Mouse (Mus musculus): ENCODE results near the gene Gsn. TPM values are rescaled to one million over a fixed set of nuclear protein-coding genes. Genes with fewer than 3 reads are reported as not detected.

Gene Gsn
- total and polyA plus RNA-seq, 2 experiments from 2014 or later: 255 to 460 TPM

- no peak for TF ChIP-seq EP300 (IDR thresholded peaks at IDR 0.05; ENCODE audit: low read depth)
- TF ChIP-seq CTCF (IDR thresholded peaks at IDR 0.05; ENCODE audit: low read depth): no peak
- Histone ChIP-seq H3K4me3 (ENCODE audit: low read depth, low read length) (no peak overlapping the region), H3K27ac (ENCODE audit: low read depth) (peak overlapping the region; percentile 80; the same call in 1 of the 2 replicates), H3K4me2 (ENCODE audit: low read depth, low read length) (no peak overlapping the region), H3K36me3 (replicated peaks; ENCODE audit: control insufficient read depth, insufficient read depth, low read length) (no peaks in the 10 kb centered on the region), H3K9ac (replicated peaks; ENCODE audit: low read depth, low read length) (no peak overlapping the region), H3K9me3 (replicated peaks; ENCODE audit: control insufficient read depth, low read length) (no peaks in the 10 kb centered on the region), H3K27me3 (ENCODE audit: control insufficient read depth, insufficient read depth, low read length) (no peaks in the 10 kb centered on the region), H3K4me1 (ENCODE audit: control insufficient read depth, insufficient read depth) (peaks cover 28% of the 10 kb centered on the region)
- no peak for DNase-seq (ENCODE audit: low spot score)
- 34% methylated on average over 1 of the region's 1 CpGs for WGBS
- no peak for ATAC-seq (ENCODE audit: insufficient read depth, low read depth)
These were observed 4.1 kb downstream of the Gsn start for GRCm38 (mm10) chr2:35260291-35260690.

DNA sequence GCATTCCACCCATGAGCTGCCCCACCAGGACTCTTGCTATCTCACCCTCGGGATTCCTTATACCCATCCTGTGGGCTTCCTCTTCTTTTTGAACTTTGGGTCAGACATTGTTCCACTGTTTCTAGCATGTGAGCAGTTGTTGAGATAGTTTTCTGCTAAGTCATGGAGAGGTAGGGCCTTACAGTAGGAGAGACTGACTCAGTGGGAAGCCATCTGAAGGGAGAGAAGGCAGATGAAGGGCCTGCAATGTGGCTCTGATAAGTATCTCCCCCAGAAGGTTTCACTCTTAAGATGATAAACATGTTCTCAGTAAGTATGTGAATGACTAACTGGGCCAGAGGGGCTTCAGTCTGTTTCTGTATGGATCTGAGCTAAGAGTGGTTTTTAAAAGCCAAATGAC is 7.9 kb downstream of the Gsn start:
- DNase-seq (ENCODE audit: low spot score) (no peak), ATAC-seq (ENCODE audit: insufficient read depth, low read depth) (no peak)
- WGBS: 63% methylated on average over 1 of the region's 1 CpGs
- H3K9me3 ChIP-seq (replicated peaks; ENCODE audit: control insufficient read depth, low read length): no peaks in the 10 kb centered on the region
- H3K4me1 ChIP-seq (ENCODE audit: control insufficient read depth, insufficient read depth): peaks cover 49% of the 10 kb centered on the region
- no peak overlapping the region for H3K4me3 ChIP-seq (ENCODE audit: low read depth, low read length)
- no peak overlapping the region for H3K27ac ChIP-seq (ENCODE audit: low read depth)
- no peak overlapping the region for H3K9ac ChIP-seq (replicated peaks; ENCODE audit: low read depth, low read length)
- no peaks in the 10 kb centered on the region for H3K27me3 ChIP-seq (ENCODE audit: control insufficient read depth, insufficient read depth, low read length)
- no peak for TF ChIP-seq EP300 (IDR thresholded peaks at IDR 0.05; ENCODE audit: low read depth)
- no peak for TF ChIP-seq CTCF (IDR thresholded peaks at IDR 0.05; ENCODE audit: low read depth)
- H3K4me2 ChIP-seq (ENCODE audit: low read depth, low read length): no peak overlapping the region
- no peaks in the 10 kb centered on the region for H3K36me3 ChIP-seq (replicated peaks; ENCODE audit: control insufficient read depth, insufficient read depth, low read length)

DNA sequence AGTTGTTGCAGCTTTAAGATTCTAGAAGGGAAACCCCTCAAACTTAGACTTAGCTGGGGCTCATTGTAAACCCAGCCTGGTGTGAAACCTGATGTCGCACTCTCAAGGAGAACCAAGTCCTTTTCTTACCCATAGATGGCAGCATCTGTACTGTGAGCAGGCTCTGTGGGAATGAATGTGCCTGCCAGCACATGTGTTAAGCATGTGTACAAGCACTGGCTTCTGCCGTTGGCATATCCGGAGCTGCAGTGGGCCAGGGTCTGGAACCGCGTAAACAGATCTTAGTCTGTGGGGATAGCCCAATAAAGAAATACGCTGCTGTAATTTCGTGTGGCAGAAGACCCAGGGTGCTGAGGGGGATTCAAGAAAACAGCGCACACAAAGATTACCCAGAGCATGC is 9.1 kb downstream of the Gsn start:
- peak overlapping the region; percentile 52 for H3K27ac ChIP-seq (ENCODE audit: low read depth)
- ATAC-seq (ENCODE audit: insufficient read depth, low read depth) (peak; percentile 66), DNase-seq (ENCODE audit: low spot score) (peak; percentile 87)
- no peaks in the 10 kb centered on the region for H3K27me3 ChIP-seq (ENCODE audit: control insufficient read depth, insufficient read depth, low read length)
- H3K4me2 ChIP-seq (ENCODE audit: low read depth, low read length): peak overlapping the region; percentile 34; the same call in 1 of the 2 replicates
- H3K9me3 ChIP-seq (replicated peaks; ENCODE audit: control insufficient read depth, low read length): no peaks in the 10 kb centered on the region
- no peak overlapping the region for H3K9ac ChIP-seq (replicated peaks; ENCODE audit: low read depth, low read length)
- H3K4me3 ChIP-seq (ENCODE audit: low read depth, low read length): 0 out of 2 replicates have a peak overlapping the region, but pooled peaks have one; percentile 8
- WGBS: 31% methylated on average over 8 of the region's 8 CpGs
- H3K36me3 ChIP-seq (replicated peaks; ENCODE audit: control insufficient read depth, insufficient read depth, low read length): no peaks in the 10 kb centered on the region
- peak; percentile 84 for TF ChIP-seq CTCF (IDR thresholded peaks at IDR 0.05; ENCODE audit: low read depth)
- 0 out of 2 replicates have a peak, but pooled peaks have one; percentile 38 for TF ChIP-seq EP300 (IDR thresholded peaks at IDR 0.05; ENCODE audit: low read depth)
- H3K4me1 ChIP-seq (ENCODE audit: control insufficient read depth, insufficient read depth): peaks cover 49% of the 10 kb centered on the region

DNA sequence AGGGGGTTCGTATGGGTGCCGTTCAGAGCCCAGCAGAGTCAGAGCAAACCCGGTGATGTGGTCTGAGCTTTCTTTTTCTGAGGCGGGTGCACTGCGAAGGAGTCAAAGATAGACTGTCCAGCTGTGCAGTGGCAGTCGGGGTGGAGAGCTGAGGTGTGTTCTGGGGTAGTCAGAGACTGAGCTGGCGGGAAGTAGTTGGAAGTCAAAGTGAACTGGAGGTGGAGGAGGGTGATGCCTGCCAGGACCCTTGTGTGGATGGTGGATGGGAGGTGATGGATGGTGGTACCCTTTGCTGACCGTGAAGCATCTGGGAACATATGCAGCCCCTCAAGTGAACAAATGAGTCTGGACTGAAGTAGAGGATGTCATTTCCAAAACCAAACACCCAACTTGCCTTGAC is 9.6 kb downstream of the Gsn start:
- ATAC-seq (ENCODE audit: insufficient read depth, low read depth) (no peak), DNase-seq (ENCODE audit: low spot score) (no peak)
- no peak overlapping the region for H3K9ac ChIP-seq (replicated peaks; ENCODE audit: low read depth, low read length)
- H3K4me2 ChIP-seq (ENCODE audit: low read depth, low read length): peak overlapping the region; percentile 34; the same call in 1 of the 2 replicates
- no peaks in the 10 kb centered on the region for H3K27me3 ChIP-seq (ENCODE audit: control insufficient read depth, insufficient read depth, low read length)
- no peaks in the 10 kb centered on the region for H3K36me3 ChIP-seq (replicated peaks; ENCODE audit: control insufficient read depth, insufficient read depth, low read length)
- H3K27ac ChIP-seq (ENCODE audit: low read depth): peak overlapping the region; percentile 52
- no peak for TF ChIP-seq EP300 (IDR thresholded peaks at IDR 0.05; ENCODE audit: low read depth)
- H3K4me3 ChIP-seq (ENCODE audit: low read depth, low read length): 0 out of 2 replicates have a peak overlapping the region, but pooled peaks have one; percentile 8
- 57% methylated on average over 8 of the region's 8 CpGs for WGBS
- H3K9me3 ChIP-seq (replicated peaks; ENCODE audit: control insufficient read depth, low read length): no peaks in the 10 kb centered on the region
- peaks cover 49% of the 10 kb centered on the region for H3K4me1 ChIP-seq (ENCODE audit: control insufficient read depth, insufficient read depth)

DNA sequence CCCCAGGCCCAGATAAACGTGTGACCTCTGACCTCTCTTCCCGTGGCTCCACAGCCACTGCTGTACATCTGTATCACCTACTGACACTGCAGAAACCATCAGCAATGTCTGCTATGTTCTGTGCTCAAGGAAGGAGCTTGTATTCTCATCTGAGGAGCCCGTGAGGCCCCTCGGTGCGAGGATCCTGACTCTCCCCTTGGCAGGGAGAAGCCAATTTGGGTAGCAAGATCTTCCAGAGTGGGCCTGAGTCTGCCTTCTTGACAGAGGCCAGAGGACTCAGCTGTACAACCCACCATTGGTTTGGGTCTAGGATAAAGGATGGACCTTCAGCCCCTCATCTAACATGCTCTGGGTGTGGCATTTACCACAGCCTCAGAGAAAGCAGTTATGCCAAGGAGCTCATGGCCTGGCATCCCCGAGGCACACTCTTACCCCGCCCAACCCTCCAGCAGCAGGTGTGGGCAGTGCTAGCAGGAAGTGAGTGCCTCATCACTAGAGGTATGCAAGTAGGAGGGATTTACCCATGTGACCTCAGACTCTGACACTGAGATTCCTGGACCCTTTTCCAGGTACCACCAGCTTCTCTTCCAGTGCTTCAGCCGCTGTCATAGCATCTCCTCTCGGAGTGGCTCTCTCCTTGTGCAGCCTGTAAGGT is 10.2 kb downstream of the Gsn start:
- Histone ChIP-seq H3K4me1 (ENCODE audit: control insufficient read depth, insufficient read depth) (peaks cover 49% of the 10 kb centered on the region), H3K4me3 (ENCODE audit: low read depth, low read length) (no peak overlapping the region), H3K36me3 (replicated peaks; ENCODE audit: control insufficient read depth, insufficient read depth, low read length) (no peaks in the 10 kb centered on the region), H3K27me3 (ENCODE audit: control insufficient read depth, insufficient read depth, low read length) (no peaks in the 10 kb centered on the region), H3K27ac (ENCODE audit: low read depth) (no peak overlapping the region), H3K4me2 (ENCODE audit: low read depth, low read length) (no peak overlapping the region), H3K9ac (replicated peaks; ENCODE audit: low read depth, low read length) (no peak overlapping the region), H3K9me3 (replicated peaks; ENCODE audit: control insufficient read depth, low read length) (no peaks in the 10 kb centered on the region)
- ATAC-seq (ENCODE audit: insufficient read depth, low read depth) (no peak), DNase-seq (ENCODE audit: low spot score) (no peak)
- TF ChIP-seq EP300 (IDR thresholded peaks at IDR 0.05; ENCODE audit: low read depth) (no peak), CTCF (IDR thresholded peaks at IDR 0.05; ENCODE audit: low read depth) (no peak)
- WGBS: 65% methylated on average over 9 of the region's 9 CpGs

All from heart, postnatal 0 days (tissue).